Mouse (Mus musculus): ENCODE results near the gene Zpbp2.

Zpbp2 gene

GRCm38 (mm10) chr11:98589306-98589705 is 38.4 kb downstream of the Zpbp2 start:
- no peak for DNase-seq (ENCODE audit: low spot score in 2 of 2)

GRCm38 (mm10) chr11:98590548-98591445 is 39.9 kb downstream of the Zpbp2 start:
- no peak for DNase-seq (ENCODE audit: low spot score in 2 of 2)

- DNase-seq (ENCODE audit: low spot score in 2 of 2) = no peak
Observed at GRCm38 (mm10) chr11:98595021-98595420, 44.1 kb downstream of the Zpbp2 start.

- DNase-seq (ENCODE audit: low spot score in 2 of 2) = no peak
Observed at GRCm38 (mm10) chr11:98595473-98595872, 44.6 kb downstream of the Zpbp2 start.

GRCm38 (mm10) chr11:98595955-98596354 is 45.1 kb downstream of the Zpbp2 start:
- DNase-seq (ENCODE audit: low spot score in 2 of 2) = no peak

GRCm38 (mm10) chr11:98597363-98597762 is 46.5 kb downstream of the Zpbp2 start:
- peak; percentile 78 to 92 for DNase-seq (ENCODE audit: low spot score in 2 of 2)

GRCm38 (mm10) chr11:98597991-98598390 is 47.1 kb downstream of the Zpbp2 start, which contains the start of gene Lrrc3c:
Lrrc3c (plus strand) TSS chr11:98598291.
- DNase-seq (ENCODE audit: low spot score in 2 of 2) = no peak

GRCm38 (mm10) chr11:98598851-98599290 is 48.0 kb downstream of the Zpbp2 start:
- DNase-seq (ENCODE audit: low spot score in 2 of 2) = peak in 1 of 2 experiments; percentile 11

GRCm38 (mm10) chr11:98599291-98599690 is 48.4 kb downstream of the Zpbp2 start:
- DNase-seq (ENCODE audit: low spot score in 2 of 2) = peak in 1 of 2 experiments; percentile 11

GRCm38 (mm10) chr11:98602090-98602690 is 51.3 kb downstream of the Zpbp2 start:
- peak; percentile 57 to 78 for DNase-seq (ENCODE audit: low spot score in 2 of 2)

GRCm38 (mm10) chr11:98603953-98604352 is 53.1 kb downstream of the Zpbp2 start:
- DNase-seq (ENCODE audit: low spot score in 2 of 2) = peak in 1 of 2 experiments; percentile 25

GRCm38 (mm10) chr11:98604911-98605310 is 54.0 kb downstream of the Zpbp2 start:
- DNase-seq (ENCODE audit: low spot score in 2 of 2) = peak in 1 of 2 experiments; percentile 51

- DNase-seq (ENCODE audit: low spot score in 2 of 2) = peak in 1 of 2 experiments; percentile 26
Observed at GRCm38 (mm10) chr11:98606763-98607162, 55.9 kb downstream of the Zpbp2 start.
